Mouse (Mus musculus) granulocyte monocyte progenitor cell, adult 5-6 weeks (primary cell): ENCODE data around the gene Dad1. TPM values are rescaled to one million over a fixed set of nuclear protein-coding genes. Genes with fewer than 3 reads are reported as not detected.

ENCODE experiments used
- ATAC-seq: replicated peaks from 2 replicates; pipeline ENCODE4 v1.8.0; 2016; ENCODE audit warnings: mild to moderate bottlenecking, moderate TSS enrichment, inconsistent platforms; ENCODE audit not compliant: poor library complexity, severe bottlenecking
- total RNA-seq, 2 experiments: library from RNA; stranded (forward) in 1 of 2; stranded (reverse) in 1 of 2; fragments of 200-712, 200-1000 nt in 1 of 2; fragments of >200 nt in 1 of 2; fragmentation: Nextera tagmentation in 1 of 2; gene quantifications; 2 replicates each; pipeline ENCODE4 v1.2.3; 2014 to 2017

The Dad1 gene
- total RNA-seq (2014; fragmentation: Nextera tagmentation) (248 and 260 TPM in 2 replicates), total RNA-seq (2017) (123 and 177 TPM in 2 replicates)

- peak; percentile 94 for ATAC-seq
Measured at GRCm38 (mm10) chr14:54253741-54254291, at the start of gene Dad1, which contains the start of gene Abhd4. Dad1 (minus strand) TSS chr14:54254104. Abhd4 (plus strand) TSS chr14:54254188.

GRCm38 (mm10) chr14:54300676-54301075, 46.8 kb upstream of the Dad1 start:
- no peak for ATAC-seq

GRCm38 (mm10) chr14:54300136-54300535, 46.2 kb upstream of the Dad1 start:
- no peak for ATAC-seq

DNA sequence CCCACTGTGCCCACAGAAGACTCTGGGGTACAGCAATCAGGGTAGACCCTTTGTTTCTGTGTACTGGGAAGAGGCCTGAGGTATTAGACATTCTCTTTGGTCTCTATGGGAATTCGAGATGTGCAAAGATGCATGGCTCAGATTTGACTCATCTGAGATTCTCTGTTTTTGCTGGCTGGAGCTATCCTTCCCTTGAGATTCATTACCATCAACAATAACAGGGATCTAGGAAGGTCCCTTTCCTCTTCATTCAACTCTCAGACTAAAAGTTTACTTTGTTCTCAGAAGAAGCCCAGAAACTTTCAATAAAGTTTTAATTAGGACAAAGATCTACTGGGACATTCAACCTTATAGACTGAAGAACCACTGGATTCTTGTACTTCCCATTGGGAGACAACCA, 30.9 kb upstream of the Dad1 start, which contains the start of gene Olfr49:
Gene Olfr49, minus strand, starts transcription at position 101 of the 400 bp plus-strand sequence.
- ATAC-seq: no peak

DNA sequence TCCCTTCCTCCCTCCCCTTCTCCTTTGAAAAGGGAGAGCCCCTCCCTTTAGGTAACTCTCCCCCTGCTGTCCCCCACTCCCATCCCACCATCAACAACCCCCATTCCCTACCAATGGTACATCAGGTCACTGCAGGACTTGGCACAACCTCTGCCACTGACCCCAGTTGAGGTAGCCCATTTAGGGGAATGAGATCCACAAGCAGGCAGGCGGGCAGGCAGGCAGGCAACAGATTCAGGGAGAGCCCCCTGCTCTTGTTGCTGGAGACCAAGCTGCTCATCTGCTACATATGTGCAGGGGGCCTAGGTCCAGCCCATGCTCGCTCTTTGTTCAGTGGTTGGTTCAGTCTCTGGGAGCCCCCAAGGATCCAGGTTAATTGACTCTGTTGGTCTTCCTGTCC, 22.5 kb upstream of the Dad1 start:
- ATAC-seq: no peak

- no peak for ATAC-seq
Measured at GRCm38 (mm10) chr14:54272696-54273095, 18.8 kb upstream of the Dad1 start.

GRCm38 (mm10) chr14:54271976-54272606, 18.2 kb upstream of the Dad1 start:
- ATAC-seq: no peak

GRCm38 (mm10) chr14:54270413-54270812, 16.5 kb upstream of the Dad1 start:
- ATAC-seq: no peak

DNA sequence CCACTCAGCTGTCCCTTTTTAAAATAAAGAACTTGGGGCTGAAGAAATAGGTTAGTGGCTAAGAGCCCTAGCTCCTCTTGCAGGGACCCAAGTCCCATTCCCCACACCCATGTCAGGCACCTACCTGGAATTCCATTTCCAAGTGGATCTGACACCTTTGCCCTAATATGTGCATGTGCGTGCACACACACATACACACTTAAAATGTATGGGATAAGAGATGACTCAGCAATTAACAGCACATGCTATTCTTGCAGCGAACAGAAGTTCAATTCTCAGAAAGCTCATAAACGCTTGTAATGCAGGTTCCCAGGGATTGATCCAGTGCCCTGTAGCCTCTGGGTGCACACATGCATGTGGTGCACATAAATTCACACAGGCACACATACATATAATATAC, 15.7 kb upstream of the Dad1 start:
- ATAC-seq: no peak

DNA sequence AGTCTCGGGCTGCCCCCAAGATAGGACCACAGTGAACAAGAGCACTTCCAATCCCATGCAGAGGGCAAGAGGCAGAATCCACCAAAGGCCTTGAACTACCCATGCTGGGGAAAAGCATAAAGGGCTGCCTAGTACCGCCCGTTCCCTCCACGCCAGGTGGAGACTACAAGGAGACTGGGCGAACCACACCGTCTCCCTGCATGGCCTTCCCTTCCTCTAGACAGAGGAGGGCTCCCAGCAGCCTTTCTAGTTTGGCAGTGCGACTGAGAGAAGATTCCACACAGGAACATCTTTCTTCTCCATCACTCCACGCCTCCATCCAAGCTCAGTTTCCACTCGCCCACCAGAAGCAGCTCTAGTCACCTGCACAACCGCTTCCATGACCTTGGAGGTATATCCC, 14.1 kb upstream of the Dad1 start:
- no peak for ATAC-seq

GRCm38 (mm10) chr14:54265951-54266350, 12.0 kb upstream of the Dad1 start:
- no peak for ATAC-seq

DNA sequence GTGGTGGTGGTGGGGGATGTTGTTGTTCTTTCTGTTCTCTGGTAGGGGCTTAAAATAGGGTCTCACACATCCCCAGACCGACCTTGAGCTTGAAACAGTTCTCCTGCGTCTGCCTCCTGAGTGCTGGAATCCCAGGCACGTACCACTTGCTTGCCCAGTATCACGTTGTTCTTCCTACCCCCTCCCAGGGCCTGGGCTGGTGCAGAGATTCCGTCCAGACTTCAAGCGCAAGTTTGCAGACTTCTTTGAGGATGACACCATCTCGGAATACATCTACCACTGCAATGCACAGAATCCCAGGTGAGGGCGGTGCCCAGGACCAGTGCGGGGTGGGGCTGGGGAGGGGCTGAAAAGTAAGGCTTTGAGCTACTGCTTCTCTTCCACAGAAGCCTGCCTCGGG, 11.2 kb upstream of the Dad1 start:
- ATAC-seq: no peak

GRCm38 (mm10) chr14:54264231-54264630, 10.3 kb upstream of the Dad1 start:
- no peak for ATAC-seq

- ATAC-seq: no peak
Measured at GRCm38 (mm10) chr14:54263099-54263498, 9.2 kb upstream of the Dad1 start.

GRCm38 (mm10) chr14:54262622-54263021, 8.7 kb upstream of the Dad1 start:
- ATAC-seq: no peak

DNA sequence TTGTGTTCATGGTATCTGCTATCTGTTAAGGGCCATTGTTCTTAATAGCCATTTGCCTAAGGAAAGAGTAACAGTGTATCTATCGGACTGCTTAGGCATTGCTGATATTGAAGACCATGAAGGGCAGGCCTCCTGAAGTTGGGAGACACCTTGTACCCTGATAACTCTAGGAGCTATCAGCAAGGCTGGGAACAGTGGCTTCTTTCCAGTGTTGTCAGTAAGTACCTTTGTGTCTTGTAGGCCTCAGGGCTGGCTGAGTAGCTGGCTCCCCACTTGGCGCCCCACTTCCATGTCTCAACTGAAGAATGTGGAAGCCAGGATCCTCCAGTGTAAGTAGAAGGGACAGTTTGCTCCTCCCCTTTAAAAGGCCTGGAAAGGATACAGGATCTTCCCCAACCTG, 7.5 kb upstream of the Dad1 start:
- no peak for ATAC-seq

- ATAC-seq: peak; percentile 13; the same call in 1 of the 2 replicates
Measured at GRCm38 (mm10) chr14:54260196-54260595, 6.3 kb upstream of the Dad1 start.

- ATAC-seq: no peak
Measured at GRCm38 (mm10) chr14:54259722-54260085, 5.8 kb upstream of the Dad1 start.

DNA sequence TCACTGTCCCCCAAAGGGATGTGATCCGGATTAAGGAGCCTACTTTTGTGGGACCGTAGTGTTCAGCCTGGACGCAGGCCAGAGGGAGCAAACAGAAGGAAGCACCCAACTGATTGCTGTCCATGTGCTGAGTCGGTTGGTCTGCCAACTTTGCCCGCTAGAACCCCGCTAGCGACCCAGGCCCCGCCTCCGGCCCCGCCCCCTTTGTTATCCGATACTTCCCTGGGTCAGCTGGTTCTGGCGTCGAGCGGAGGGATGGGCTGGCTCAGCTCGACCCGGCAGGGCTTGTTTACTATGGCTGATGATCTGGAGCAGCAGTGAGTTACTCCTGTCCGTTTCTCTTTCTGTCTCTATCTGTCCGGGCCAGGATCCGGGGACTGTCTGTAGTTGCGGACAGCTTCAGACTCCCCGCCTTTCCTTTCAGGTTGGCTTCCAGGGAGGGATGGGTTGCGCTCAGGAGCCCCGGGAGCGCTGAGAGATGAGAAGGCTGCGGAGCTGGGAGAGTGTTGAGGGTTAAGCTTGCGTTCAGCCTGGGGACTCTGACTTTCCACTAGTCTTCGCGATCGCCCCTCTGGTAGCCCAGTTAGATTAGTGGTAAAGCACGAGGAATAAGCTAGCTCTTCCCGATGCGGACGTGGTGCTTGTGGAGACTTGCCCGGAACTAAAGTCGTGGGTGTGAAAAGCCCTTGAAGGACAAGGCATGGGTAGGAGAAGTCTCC, 5.3 kb upstream of the Dad1 start:
- peak; percentile 93 for ATAC-seq

DNA sequence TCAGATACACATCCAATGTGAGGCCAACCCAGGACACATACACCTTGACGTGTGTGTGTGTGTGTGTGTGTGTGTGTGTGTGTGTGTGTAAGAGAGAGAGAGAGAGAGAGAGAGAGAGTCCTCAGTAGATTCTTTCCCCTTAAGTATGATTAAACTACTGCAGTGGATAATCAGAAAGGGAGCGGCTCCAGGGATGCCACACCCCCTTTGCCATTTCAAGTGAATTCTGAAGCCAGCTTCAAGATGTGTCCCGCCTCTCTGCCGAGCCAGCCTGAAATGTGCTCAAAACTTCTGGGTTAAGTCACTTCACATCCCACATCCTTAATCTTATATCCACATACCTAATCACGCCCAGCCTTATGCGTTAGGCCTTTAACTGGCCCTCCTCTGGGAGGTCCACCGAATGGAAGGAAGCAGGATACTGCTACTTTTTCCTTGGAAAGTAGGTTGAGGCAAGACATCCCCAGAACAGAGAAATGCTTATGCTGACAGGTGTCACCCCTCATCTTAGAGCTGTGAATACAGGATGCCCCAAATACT, 4.3 kb upstream of the Dad1 start:
- ATAC-seq: no peak

DNA sequence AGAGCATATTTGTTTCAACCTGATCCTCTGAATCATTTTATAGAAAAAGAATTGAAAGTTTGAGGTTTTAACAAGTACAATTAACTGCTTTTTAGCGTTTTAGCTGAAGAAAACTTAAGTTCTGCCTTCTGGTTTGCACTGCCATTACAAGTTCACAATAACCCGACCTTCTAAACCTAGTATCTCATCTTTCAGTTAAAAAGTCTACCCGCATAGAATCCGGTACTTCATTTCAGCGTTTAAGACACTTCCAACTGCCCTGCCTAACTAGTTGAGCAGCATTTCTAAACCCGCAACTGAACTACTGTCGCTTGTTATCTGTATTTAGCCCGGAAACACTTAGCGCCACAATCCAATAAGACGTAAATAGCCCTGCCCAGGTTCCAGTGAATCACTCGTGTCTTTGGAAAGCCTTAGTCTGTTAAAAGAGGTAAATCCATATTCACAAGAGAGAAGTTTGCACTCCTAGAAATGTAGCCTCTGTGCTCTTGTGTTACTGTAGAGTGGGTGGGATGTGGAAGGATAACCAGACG, 832 bp upstream of the Dad1 start:
- ATAC-seq: no peak
